Mouse (Mus musculus): ENCODE results near the gene D630003M21Rik.

DNA sequence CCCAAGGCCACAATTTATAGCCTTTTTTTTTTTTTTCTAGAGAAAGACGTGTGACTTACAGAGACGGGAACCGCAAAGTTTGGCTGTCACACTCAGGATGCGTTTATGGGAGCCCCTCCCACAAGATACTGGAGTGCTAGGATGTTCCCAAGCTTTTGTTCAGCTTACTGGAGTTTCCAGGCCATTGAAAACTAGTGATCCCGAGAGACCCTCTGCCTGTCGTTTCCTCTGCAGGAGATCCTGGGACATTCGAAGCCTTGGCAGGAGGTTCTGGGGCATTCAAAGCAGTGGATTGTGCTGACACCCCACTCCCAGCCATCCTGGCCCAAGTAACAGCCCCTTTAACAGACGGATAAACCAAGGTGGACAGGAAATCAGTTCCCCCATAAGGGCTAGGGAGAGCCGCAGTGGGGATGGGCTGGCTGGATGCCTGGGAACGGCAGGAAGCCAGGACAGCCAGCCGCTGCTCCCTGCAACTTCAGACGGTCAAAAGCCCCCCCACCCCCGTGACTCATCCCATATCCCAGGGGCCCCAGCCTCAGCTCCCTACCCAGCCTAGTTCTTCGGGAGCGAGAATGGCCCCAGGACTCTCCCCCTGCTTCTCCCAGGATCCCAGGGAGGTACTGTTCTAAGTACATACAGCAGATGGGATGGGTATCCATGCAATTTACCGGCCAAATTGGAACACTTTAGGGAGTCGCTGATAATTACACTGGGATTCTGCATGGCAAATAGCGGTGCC lies 49.5 kb downstream of the D630003M21Rik start:
- TF ChIP-seq POLR2A (IDR thresholded peaks at IDR 0.05; ENCODE audit: insufficient read depth, low read length) (no peak), CTCF (IDR thresholded peaks at IDR 0.05; ENCODE audit: low read depth, low read length) (no peak), EP300 (IDR thresholded peaks at IDR 0.05; ENCODE audit: insufficient read depth, low read depth, low read length) (no peak)

Data from ES-Bruce4 (cell line).